Mouse (Mus musculus) intestine, postnatal 0 days (tissue): Measurements from ENCODE around the gene Trim11. TPM values are rescaled to one million over a fixed set of nuclear protein-coding genes. Genes with fewer than 3 reads are reported as not detected.

Experiments used
- ATAC-seq: fragments of 200-750 bp; cut with Nextera tagmentation; 2 replicates; pipeline ENCODE4 v1.8.0; 2017; ENCODE audit warnings: mild to moderate bottlenecking, moderate TSS enrichment, moderate library complexity
- H3K27ac ChIP-seq: fragments of 300-500 bp; sonication (generic); 2 replicates; pipeline ENCODE4 v1.5.1; 2014; ENCODE audit warnings: mild to moderate bottlenecking, low read depth, low read length, moderate library complexity
- H3K27me3 ChIP-seq: fragments of 300-500 bp; sonication (generic); replicated peaks from 2 replicates; pipeline ENCODE4 v1.6.1; 2014; ENCODE audit warnings: low read length, mixed read lengths; ENCODE audit not compliant: control insufficient read depth, insufficient read depth
- H3K36me3 ChIP-seq: fragments of 300-500 bp; sonication (generic); 2 replicates; pipeline ENCODE4 v1.6.1; 2014; ENCODE audit warnings: mild to moderate bottlenecking, moderate library complexity; ENCODE audit not compliant: control insufficient read depth, insufficient read depth
- H3K4me1 ChIP-seq: fragments of 300-500 bp; sonication (generic); replicated peaks from 2 replicates; pipeline ENCODE4 v1.6.1; 2014; ENCODE audit warnings: antibody characterized with exemption, low read length, mixed read lengths; ENCODE audit not compliant: control insufficient read depth, insufficient read depth
- H3K4me2 ChIP-seq: fragments of 300-500 bp; sonication (generic); replicated peaks from 2 replicates; pipeline ENCODE4 v1.6.1; 2014; ENCODE audit warnings: low read depth, mild to moderate bottlenecking, moderate library complexity
- H3K4me3 ChIP-seq: fragments of 300-500 bp; sonication (generic); 2 replicates; pipeline ENCODE4 v1.5.1; 2014; ENCODE audit warnings: low read depth, low read length
- H3K9ac ChIP-seq: fragments of 300-500 bp; sonication (generic); 2 replicates; pipeline ENCODE4 v1.6.1; 2014; ENCODE audit warnings: mild to moderate bottlenecking, low read depth, low read length
- H3K9me3 ChIP-seq: fragments of 300-500 bp; sonication (generic); 2 replicates; pipeline ENCODE4 v1.6.1; 2016; ENCODE audit warnings: mixed run types; ENCODE audit not compliant: control insufficient read depth
- CTCF ChIP-seq: sonication (generic); IDR thresholded peaks from 2 replicates; pipeline ENCODE4 v1.5.1; 2016; ENCODE audit warnings: low read depth, mild to moderate bottlenecking, control low read depth, antibody characterized with exemption, moderate library complexity
- WGBS: fragments of 180-500 bp; shearing (Covaris S2); extraction: QIAGEN DNeasy Blood & Tissue Kit; methylation state at CpG from one replicate; pipeline ENCODE4 v1.1.7; 2014; 5-methylcytosine and 5-hydroxymethylcytosine counted together
- polyA plus RNA-seq: library from polyadenylated mRNA; unstranded; fragments of >200 nt; fragmentation: Nextera tagmentation; extraction: Ambion mirVana; gene quantifications from 2 replicates; pipeline ENCODE4 v1.2.1, GENCODE M21; 2015

Gene Trim11
- polyA plus RNA-seq, 1 experiment from 2014 or later: 8.9 TPM

DNA sequence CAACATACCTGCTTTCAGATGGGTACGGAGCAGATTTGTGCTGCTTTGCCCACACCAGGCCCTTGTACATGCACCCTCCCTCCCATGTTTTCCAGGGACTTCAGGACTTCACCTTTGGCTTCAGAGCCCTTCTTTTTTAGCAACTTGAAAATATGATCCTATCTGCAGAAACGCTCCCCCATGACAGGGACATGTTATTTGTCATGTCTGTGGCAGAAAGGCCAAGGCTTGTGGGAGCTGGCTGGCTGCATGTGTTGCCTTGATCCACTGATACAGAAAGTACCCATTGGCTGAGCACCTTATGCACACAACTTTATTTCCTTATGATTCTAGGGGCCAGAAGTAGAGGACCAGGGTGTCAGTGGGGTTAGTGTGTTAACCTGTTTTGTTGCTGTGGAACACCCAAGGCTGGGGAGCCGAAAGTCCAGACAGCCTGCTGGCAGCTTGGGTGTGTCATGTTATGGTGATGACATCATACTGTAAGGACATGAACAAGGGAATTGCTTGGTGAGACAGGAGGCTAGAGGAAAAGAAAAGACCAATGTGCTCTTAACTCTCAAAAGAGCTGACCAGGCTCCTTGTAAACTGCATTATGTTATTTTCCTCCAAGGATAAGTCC lies 7.5 kb downstream of the Trim11 start:
- Histone ChIP-seq H3K4me3 (no peak overlapping the region), H3K9ac (no peak overlapping the region), H3K36me3 (peaks cover 79% of the 10 kb centered on the region), H3K9me3 (no peaks in the 10 kb centered on the region), H3K4me2 (no peak overlapping the region), H3K27ac (0 out of 2 replicates have a peak overlapping the region, but pooled peaks have one; percentile 23), H3K27me3 (no peaks in the 10 kb centered on the region), H3K4me1 (no peaks in the 10 kb centered on the region; the same call in 1 of the 2 replicates)
- ATAC-seq: peak; percentile 67
- WGBS: 73% methylated on average over 3 of the region's 3 CpGs
- TF ChIP-seq CTCF: no peak

DNA sequence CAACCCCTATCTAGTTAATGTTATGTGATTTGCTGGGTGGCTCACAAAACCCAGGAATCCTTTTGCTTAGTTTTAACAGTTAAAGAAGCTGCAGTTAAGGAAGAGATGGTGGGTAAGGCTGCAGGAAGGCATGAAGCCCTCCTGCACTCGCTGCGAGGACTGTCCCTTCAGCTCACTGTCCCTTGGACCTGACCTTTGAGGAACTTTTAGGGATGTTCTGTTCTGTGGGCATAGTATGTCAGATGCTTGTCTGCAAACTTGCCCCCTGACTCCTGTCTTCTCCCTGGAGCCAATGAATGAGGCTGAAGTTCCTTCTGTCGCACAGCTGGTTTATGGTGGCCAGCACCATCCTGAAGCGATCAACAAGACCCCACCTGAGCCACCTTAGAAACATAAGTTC lies 11.3 kb downstream of the Trim11 start:
- 95% methylated on average over 4 of the region's 4 CpGs for WGBS
- peaks cover 58% of the 10 kb centered on the region for H3K36me3 ChIP-seq

DNA sequence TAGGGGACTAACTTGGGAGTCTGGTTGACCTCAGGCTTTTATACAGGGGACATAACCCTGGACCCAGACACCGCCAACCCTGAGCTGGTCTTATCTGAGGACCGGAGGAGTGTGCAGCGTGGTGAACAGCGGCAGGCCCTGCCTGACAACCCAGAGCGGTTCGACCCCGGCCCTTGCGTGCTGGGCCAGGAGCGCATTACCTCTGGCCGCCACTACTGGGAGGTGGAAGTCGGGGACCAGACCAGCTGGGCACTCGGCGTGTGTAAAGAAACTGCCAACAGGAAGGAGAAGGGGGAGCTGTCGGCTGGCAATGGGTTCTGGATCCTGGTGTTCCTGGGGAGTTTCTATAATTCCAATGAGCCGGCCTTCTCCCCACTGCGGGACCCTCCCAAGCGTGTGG lies 12.2 kb downstream of the Trim11 start:
- Histone ChIP-seq H3K9ac (no peak overlapping the region), H3K27me3 (peaks cover 3% of the 10 kb centered on the region; the same call in 1 of the 2 replicates), H3K4me3 (no peak overlapping the region), H3K4me2 (no peak overlapping the region), H3K27ac (no peak overlapping the region), H3K9me3 (no peaks in the 10 kb centered on the region), H3K4me1 (no peaks in the 10 kb centered on the region; the same call in 1 of the 2 replicates), H3K36me3 (peaks cover 49% of the 10 kb centered on the region)
- no peak for ATAC-seq
- 92% methylated on average over 17 of the region's 17 CpGs for WGBS
- TF ChIP-seq CTCF: no peak

More for the DNA sequence above, 11.3 kb downstream of the Trim11 start:
- H3K4me2 ChIP-seq: no peak overlapping the region
- TF ChIP-seq CTCF: no peak
- H3K4me1 ChIP-seq: no peaks in the 10 kb centered on the region; the same call in 1 of the 2 replicates
- H3K27ac ChIP-seq: no peak overlapping the region
- H3K9ac ChIP-seq: no peak overlapping the region
- H3K27me3 ChIP-seq: no peaks in the 10 kb centered on the region; the same call in 1 of the 2 replicates
- no peak for ATAC-seq
- H3K9me3 ChIP-seq: no peaks in the 10 kb centered on the region
- no peak overlapping the region for H3K4me3 ChIP-seq

DNA sequence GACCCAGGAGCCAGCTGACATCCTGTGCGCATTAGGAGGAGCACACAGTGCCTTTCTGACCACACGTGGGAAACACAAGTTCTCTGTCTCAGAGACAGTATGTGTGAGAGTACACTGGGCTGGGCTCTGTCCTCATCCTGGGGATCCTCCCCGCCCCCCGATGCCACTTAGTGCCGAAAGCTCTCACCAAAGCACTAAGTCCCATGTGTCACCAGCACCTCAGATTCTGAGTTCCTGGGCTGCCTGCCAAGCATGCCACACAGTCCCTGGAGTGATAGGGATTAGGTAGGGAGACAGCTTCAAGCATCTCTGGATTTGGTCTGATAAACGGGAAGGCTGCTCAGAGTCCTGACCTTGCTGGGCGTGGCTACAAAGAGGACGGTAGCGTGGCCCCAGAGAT lies 12.9 kb downstream of the Trim11 start:
- ATAC-seq: no peak
- peaks cover 42% of the 10 kb centered on the region for H3K36me3 ChIP-seq
- 63% methylated on average over 9 of the region's 9 CpGs for WGBS

DNA sequence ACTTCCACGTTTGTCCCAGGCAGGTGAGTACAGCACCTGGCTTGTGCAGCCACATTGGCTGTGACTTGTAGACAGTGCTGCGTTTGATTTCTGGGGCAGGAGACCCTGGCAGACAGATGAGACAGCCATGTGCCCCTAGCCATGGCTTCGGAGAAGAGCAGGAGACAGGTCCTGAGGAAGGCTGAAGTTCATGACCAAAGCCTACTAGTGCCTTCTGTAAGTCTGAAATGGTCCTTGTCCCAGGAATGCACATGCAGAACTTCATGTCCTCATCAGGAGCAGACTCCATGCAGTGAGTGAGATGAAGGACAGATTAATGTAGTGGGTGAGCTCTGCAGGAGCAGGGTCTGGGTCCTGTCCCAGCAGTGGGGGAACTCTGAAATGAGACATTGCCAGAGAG lies 14.0 kb downstream of the Trim11 start:
- TF ChIP-seq CTCF: no peak
- no peak overlapping the region for H3K4me2 ChIP-seq
- WGBS: 79% methylated on average over 3 of the region's 3 CpGs
- no peak overlapping the region for H3K27ac ChIP-seq
- peaks cover 36% of the 10 kb centered on the region for H3K36me3 ChIP-seq
- ATAC-seq: no peak
- H3K9ac ChIP-seq: no peak overlapping the region
- H3K27me3 ChIP-seq: peaks cover 3% of the 10 kb centered on the region; the same call in 1 of the 2 replicates
- no peaks in the 10 kb centered on the region for H3K4me1 ChIP-seq
- H3K4me3 ChIP-seq: no peak overlapping the region
- no peaks in the 10 kb centered on the region for H3K9me3 ChIP-seq

More for the DNA sequence above, 12.9 kb downstream of the Trim11 start:
- no peaks in the 10 kb centered on the region for H3K9me3 ChIP-seq
- no peak overlapping the region for H3K4me3 ChIP-seq
- TF ChIP-seq CTCF: no peak
- H3K4me2 ChIP-seq: no peak overlapping the region
- no peak overlapping the region for H3K27ac ChIP-seq
- peaks cover 3% of the 10 kb centered on the region; the same call in 1 of the 2 replicates for H3K27me3 ChIP-seq
- no peak overlapping the region for H3K9ac ChIP-seq
- H3K4me1 ChIP-seq: no peaks in the 10 kb centered on the region

DNA sequence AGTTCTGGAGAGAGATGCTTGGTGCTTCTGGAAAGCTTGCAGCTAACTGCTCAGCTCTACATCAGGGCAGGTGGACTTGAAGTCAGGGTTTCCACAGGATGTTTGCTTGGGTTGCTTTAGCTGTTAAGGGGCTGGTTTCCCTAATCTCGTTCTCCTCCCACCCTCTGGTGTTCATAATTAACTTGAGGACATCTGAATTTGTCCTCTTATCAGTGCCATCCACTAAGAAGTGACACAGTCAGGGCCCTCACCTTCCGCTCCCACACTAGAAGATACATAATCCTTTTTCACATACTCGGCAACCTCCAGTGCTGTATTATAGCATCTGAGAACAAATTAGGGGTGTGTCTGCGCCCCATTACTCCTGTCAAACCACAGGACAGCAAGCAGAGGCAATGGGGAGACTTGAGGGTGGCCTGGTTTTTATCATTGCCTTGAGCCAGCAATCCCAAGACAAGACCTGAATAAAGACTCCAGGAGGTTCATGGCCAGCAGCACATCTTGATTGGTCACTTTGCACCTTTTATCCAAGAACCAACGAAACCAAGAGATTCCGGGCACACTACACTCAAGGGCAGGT lies 15.3 kb downstream of the Trim11 start:
- Histone ChIP-seq H3K27ac (no peak overlapping the region), H3K4me1 (no peaks in the 10 kb centered on the region), H3K27me3 (peaks cover 3% of the 10 kb centered on the region; the same call in 1 of the 2 replicates), H3K9ac (no peak overlapping the region), H3K36me3 (peaks cover 26% of the 10 kb centered on the region), H3K9me3 (no peaks in the 10 kb centered on the region), H3K4me3 (no peak overlapping the region), H3K4me2 (no peak overlapping the region)
- WGBS: 56% methylated on average over 6 of the region's 6 CpGs
- no peak for ATAC-seq
- TF ChIP-seq CTCF: no peak
